Mouse (Mus musculus): ENCODE measurements around the gene Baz1a.

The Baz1a gene

GRCm38 (mm10) chr12:54859531-54859930, 154.6 kb downstream of the Baz1a start:
- DNase-seq (ENCODE audit: low read depth, low spot score) = no peak

- DNase-seq (ENCODE audit: low read depth, low spot score) = no peak
Measured at GRCm38 (mm10) chr12:54850551-54850950, 163.6 kb downstream of the Baz1a start.

DNA sequence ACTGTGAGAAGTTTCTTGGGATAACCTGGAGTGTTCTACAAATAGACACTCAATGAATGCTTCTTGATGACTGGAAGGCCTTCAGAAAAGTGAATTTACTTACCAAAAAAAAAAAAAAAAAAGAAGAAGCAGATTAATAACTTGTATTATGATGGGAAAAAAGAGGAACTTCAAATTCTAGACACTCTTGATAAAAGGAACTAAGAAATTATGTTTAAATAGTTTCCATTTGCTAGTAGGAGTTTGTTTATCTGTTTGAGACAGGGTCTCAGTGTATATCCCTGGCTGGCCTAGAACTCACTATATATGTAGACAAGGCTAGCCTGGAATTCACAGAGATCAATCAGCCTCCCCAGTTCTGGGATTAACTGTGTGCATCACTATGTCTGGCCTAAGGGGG, 169.7 kb downstream of the Baz1a start:
- DNase-seq (ENCODE audit: low read depth, low spot score) = no peak

All from retina, postnatal 7 days (tissue).